Mouse (Mus musculus) intestine, postnatal 0 days (tissue): ENCODE data around the gene Peli2. TPM values are rescaled to one million over a fixed set of nuclear protein-coding genes. Genes with fewer than 3 reads are reported as not detected.

ENCODE experiments used
- ATAC-seq: fragments of 200-750 bp; cut with Nextera tagmentation; 2 replicates; pipeline ENCODE4 v1.8.0; 2017; ENCODE audit warnings: mild to moderate bottlenecking, moderate TSS enrichment, moderate library complexity
- H3K27ac ChIP-seq: fragments of 300-500 bp; sonication (generic); 2 replicates; pipeline ENCODE4 v1.5.1; 2014; ENCODE audit warnings: mild to moderate bottlenecking, low read depth, low read length, moderate library complexity
- H3K27me3 ChIP-seq: fragments of 300-500 bp; sonication (generic); replicated peaks from 2 replicates; pipeline ENCODE4 v1.6.1; 2014; ENCODE audit warnings: low read length, mixed read lengths; ENCODE audit not compliant: control insufficient read depth, insufficient read depth
- H3K36me3 ChIP-seq: fragments of 300-500 bp; sonication (generic); 2 replicates; pipeline ENCODE4 v1.6.1; 2014; ENCODE audit warnings: mild to moderate bottlenecking, moderate library complexity; ENCODE audit not compliant: control insufficient read depth, insufficient read depth
- H3K4me1 ChIP-seq: fragments of 300-500 bp; sonication (generic); replicated peaks from 2 replicates; pipeline ENCODE4 v1.6.1; 2014; ENCODE audit warnings: antibody characterized with exemption, low read length, mixed read lengths; ENCODE audit not compliant: control insufficient read depth, insufficient read depth
- H3K4me2 ChIP-seq: fragments of 300-500 bp; sonication (generic); replicated peaks from 2 replicates; pipeline ENCODE4 v1.6.1; 2014; ENCODE audit warnings: low read depth, mild to moderate bottlenecking, moderate library complexity
- H3K4me3 ChIP-seq: fragments of 300-500 bp; sonication (generic); 2 replicates; pipeline ENCODE4 v1.5.1; 2014; ENCODE audit warnings: low read depth, low read length
- H3K9ac ChIP-seq: fragments of 300-500 bp; sonication (generic); 2 replicates; pipeline ENCODE4 v1.6.1; 2014; ENCODE audit warnings: mild to moderate bottlenecking, low read depth, low read length
- H3K9me3 ChIP-seq: fragments of 300-500 bp; sonication (generic); 2 replicates; pipeline ENCODE4 v1.6.1; 2016; ENCODE audit warnings: mixed run types; ENCODE audit not compliant: control insufficient read depth
- CTCF ChIP-seq: sonication (generic); IDR thresholded peaks from 2 replicates; pipeline ENCODE4 v1.5.1; 2016; ENCODE audit warnings: low read depth, mild to moderate bottlenecking, control low read depth, antibody characterized with exemption, moderate library complexity
- WGBS: fragments of 180-500 bp; shearing (Covaris S2); extraction: QIAGEN DNeasy Blood & Tissue Kit; methylation state at CpG from one replicate; pipeline ENCODE4 v1.1.7; 2014; 5-methylcytosine and 5-hydroxymethylcytosine counted together
- polyA plus RNA-seq: library from polyadenylated mRNA; unstranded; fragments of >200 nt; fragmentation: Nextera tagmentation; extraction: Ambion mirVana; gene quantifications from 2 replicates; pipeline ENCODE4 v1.2.1, GENCODE M21; 2015

Gene Peli2
- polyA plus RNA-seq, 1 experiment from 2014 or later = 2.0 TPM

DNA sequence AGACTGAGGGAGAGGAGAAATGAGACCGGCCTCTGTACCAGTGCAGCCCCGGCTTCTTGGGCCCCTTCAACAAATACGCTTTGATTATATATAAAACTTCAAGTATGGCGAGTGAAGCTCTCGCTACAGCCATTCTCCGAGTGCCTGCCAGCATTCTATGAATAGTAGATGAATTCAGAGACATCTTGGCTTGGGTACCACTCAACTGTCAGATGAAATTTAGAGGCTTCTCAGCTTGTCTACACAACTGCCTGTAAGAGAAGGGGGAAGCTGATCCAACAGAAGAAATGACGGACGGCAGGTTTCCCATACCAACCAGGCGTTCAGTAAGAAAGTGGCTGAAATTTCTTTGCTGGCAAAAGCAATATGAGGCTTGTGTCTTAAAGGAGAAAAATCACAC is 126.3 kb downstream of the Peli2 start:
- ATAC-seq = no peak
- WGBS = 80% methylated on average over 9 of the region's 9 CpGs
- H3K4me3 ChIP-seq = no peak overlapping the region
- H3K27me3 ChIP-seq = no peaks in the 10 kb centered on the region
- no peaks in the 10 kb centered on the region for H3K9me3 ChIP-seq
- H3K27ac ChIP-seq = no peak overlapping the region
- H3K4me1 ChIP-seq = no peaks in the 10 kb centered on the region
- peaks cover 4% of the 10 kb centered on the region; the same call in 1 of the 2 replicates for H3K36me3 ChIP-seq
- TF ChIP-seq CTCF = no peak
- H3K4me2 ChIP-seq = no peak overlapping the region
- H3K9ac ChIP-seq = no peak overlapping the region

- no peak for TF ChIP-seq CTCF
Measured at GRCm38 (mm10) chr14:48249459-48249858, 128.8 kb downstream of the Peli2 start.

DNA sequence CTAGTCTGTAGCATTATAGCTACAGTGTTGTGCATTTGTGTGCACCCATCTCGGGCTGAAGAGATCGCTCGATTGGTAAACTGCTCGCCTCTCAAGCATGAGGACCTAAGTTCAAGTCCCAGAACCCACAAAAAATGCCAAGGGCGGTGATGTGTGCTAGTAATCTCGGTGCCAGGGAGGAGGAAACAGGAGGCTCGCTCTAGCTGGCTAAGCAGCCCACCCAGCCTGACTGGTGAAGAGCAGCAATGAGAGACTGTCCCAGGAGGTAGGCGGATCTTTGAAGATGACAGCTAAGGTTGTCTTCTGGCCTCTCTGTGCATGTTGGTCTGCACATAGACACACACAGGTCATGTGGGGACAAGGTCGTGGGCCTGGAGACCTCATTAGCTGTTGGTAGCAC is 129.3 kb downstream of the Peli2 start:
- no peak overlapping the region for H3K4me3 ChIP-seq
- no peaks in the 10 kb centered on the region for H3K27me3 ChIP-seq
- 94% methylated on average over 9 of the region's 9 CpGs for WGBS
- peaks cover 2% of the 10 kb centered on the region; the same call in 1 of the 2 replicates for H3K36me3 ChIP-seq
- H3K9me3 ChIP-seq = no peaks in the 10 kb centered on the region
- no peaks in the 10 kb centered on the region for H3K4me1 ChIP-seq
- no peak overlapping the region for H3K4me2 ChIP-seq
- TF ChIP-seq CTCF = no peak
- ATAC-seq = no peak
- H3K27ac ChIP-seq = no peak overlapping the region
- no peak overlapping the region for H3K9ac ChIP-seq

More at GRCm38 (mm10) chr14:48249459-48249858, 128.8 kb downstream of the Peli2 start:
- no peak overlapping the region for H3K4me3 ChIP-seq
- H3K27me3 ChIP-seq = no peaks in the 10 kb centered on the region
- H3K36me3 ChIP-seq = peaks cover 4% of the 10 kb centered on the region; the same call in 1 of the 2 replicates
- H3K4me1 ChIP-seq = no peaks in the 10 kb centered on the region
- H3K9me3 ChIP-seq = no peaks in the 10 kb centered on the region
- ATAC-seq = no peak
- H3K4me2 ChIP-seq = no peak overlapping the region
- no peak overlapping the region for H3K27ac ChIP-seq
- 90% methylated on average over 2 of the region's 2 CpGs for WGBS
- no peak overlapping the region for H3K9ac ChIP-seq

DNA sequence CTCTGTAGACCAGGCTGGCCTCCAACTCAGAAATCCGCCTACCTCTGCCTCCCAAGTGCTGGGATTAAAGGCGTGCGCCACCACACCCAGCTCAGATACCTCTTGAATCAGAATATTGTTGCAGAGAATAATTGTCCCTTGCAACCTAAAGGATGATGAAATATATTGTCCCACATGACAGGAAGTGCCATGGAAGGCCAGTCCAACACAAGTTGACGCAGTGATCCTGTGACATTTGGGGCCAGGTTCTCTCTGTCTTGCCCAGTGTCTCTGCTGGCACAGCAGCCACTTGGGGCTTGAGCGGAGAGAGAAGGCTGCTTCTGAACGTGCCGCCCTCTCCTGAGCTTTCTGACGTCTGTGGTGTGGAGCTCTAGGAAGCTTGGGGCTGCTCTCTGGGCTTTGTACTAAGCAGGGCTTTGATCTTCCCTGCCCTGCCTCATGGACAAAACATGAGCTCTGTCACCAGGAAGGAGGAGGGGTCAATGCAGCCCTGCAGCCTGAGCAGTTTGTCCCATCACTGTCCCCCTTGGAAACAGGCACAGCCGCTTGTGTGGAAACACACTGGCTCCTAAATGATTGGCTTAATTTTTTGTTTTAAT is 130.9 kb downstream of the Peli2 start:
- Histone ChIP-seq H3K9me3 (no peaks in the 10 kb centered on the region), H3K4me1 (no peaks in the 10 kb centered on the region), H3K36me3 (no peaks in the 10 kb centered on the region; the same call in 1 of the 2 replicates), H3K27ac (no peak overlapping the region), H3K4me3 (no peak overlapping the region), H3K27me3 (no peaks in the 10 kb centered on the region), H3K4me2 (no peak overlapping the region), H3K9ac (no peak overlapping the region)
- no peak for ATAC-seq
- 77% methylated on average over 9 of the region's 9 CpGs for WGBS
- TF ChIP-seq CTCF = no peak

DNA sequence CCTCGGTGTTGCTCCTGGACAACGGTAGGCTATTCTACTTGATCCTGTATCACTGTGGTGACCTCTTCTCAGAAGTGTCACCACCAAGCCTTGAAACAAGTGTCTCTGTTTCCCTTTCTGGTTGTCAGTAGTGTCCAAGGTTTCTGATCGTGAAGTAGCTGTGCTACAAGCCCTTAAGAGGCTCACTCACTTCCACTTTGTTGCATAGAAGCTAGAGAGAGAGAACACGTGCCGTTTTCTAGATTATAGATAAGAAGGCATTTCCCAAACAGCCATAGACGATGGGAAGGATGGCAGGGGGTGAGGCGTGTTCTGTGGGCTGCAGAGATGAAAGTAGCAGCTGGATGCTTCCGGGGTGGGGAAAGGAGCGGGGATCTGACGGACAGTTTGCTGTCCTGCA is 132.6 kb downstream of the Peli2 start:
- Histone ChIP-seq H3K4me3 (no peak overlapping the region), H3K36me3 (no peaks in the 10 kb centered on the region; the same call in 1 of the 2 replicates), H3K4me1 (no peaks in the 10 kb centered on the region), H3K9ac (no peak overlapping the region), H3K4me2 (no peak overlapping the region), H3K27me3 (no peaks in the 10 kb centered on the region), H3K9me3 (no peaks in the 10 kb centered on the region), H3K27ac (no peak overlapping the region)
- WGBS = 69% methylated on average over 10 of the region's 10 CpGs
- ATAC-seq = no peak
- no peak for TF ChIP-seq CTCF

DNA sequence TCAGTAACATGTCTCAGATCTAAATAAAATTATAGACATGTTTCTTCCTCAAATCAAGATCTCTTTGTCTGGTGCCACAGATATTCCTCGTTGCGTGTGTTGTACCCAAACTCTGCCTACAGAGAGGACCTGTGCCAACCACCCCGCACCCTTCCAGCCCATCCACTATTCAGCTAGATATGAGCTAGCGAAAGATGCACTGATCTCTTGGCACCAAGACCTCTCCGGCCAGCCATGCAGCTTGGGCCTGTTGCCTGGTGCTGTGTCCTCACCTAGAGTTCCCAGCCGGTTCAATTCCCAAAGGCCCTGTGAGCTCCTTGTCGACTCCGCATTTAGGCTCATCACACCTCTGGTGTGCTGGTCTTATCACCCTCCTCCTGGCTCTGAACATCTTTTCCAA is 134.1 kb downstream of the Peli2 start:
- 94% methylated on average over 8 of the region's 8 CpGs for WGBS
- Histone ChIP-seq H3K9me3 (no peaks in the 10 kb centered on the region), H3K4me1 (no peaks in the 10 kb centered on the region), H3K9ac (no peak overlapping the region), H3K27me3 (no peaks in the 10 kb centered on the region), H3K36me3 (no peaks in the 10 kb centered on the region; the same call in 1 of the 2 replicates), H3K4me2 (no peak overlapping the region), H3K27ac (no peak overlapping the region), H3K4me3 (no peak overlapping the region)
- TF ChIP-seq CTCF = no peak
- no peak for ATAC-seq
